ENCODE assay signal across 14 mouse cellular contexts in the genomic region with DNA sequence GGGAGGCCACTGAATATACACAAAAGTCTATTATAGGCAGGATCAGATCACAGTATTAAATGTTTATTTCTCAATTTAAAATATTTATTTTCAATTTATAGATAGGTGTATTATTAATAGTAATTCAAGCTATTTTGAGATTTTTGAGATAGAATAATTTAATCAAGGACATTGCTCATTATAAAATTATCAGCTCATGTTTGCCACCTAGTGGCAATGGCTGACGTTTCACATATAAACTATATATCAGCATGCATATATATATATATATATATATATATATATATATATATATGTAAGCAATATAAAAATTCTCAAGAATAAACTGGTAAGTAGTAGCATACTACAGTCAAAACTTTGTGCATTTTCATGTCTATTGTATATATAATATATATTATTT.
A peak's percentile ranks its signal among the peaks of the same experiment; 100 is the strongest.
DNase-seq lines count a peak whose midpoint lies in the region; ATAC-seq and TF ChIP-seq lines count a peak whose summit lies in the region.
"Had no signal": no experiment of that assay in that cellular context is flagged by ENCODE, and none has a peak within 500 bp of the region (broad histone marks: within the 10 kb centered on the region; RNA-seq: fewer than 3 reads in every experiment).

No protein-coding gene starts in this region.

- H3K4me3 ChIP-seq in intestine, postnatal 0 days (ENCODE audit: low read depth, low read length): no peak overlapping the region
- no peak overlapping the region for H3K4me3 ChIP-seq in intestine, embryonic 16.5 days (ENCODE audit: low read length)
- H3K4me3 ChIP-seq: heart, embryonic 13.5 days; liver, embryonic 12.5 days had no signal

- no peaks in the 10 kb centered on the region for H3K9me3 ChIP-seq in intestine, postnatal 0 days (ENCODE audit: control insufficient read depth)
- no peaks in the 10 kb centered on the region for H3K9me3 ChIP-seq in intestine, embryonic 16.5 days (ENCODE audit: control insufficient read depth, low read length)
- H3K9me3 ChIP-seq: liver, embryonic 12.5 days had no signal

- H3K27me3 ChIP-seq in intestine, postnatal 0 days (replicated peaks; ENCODE audit: control insufficient read depth, insufficient read depth, low read length): no peaks in the 10 kb centered on the region
- H3K27me3 ChIP-seq in intestine, embryonic 16.5 days (replicated peaks; ENCODE audit: control insufficient read depth, insufficient read depth, low read length): no peaks in the 10 kb centered on the region
- H3K27me3 ChIP-seq: heart, embryonic 13.5 days; liver, embryonic 12.5 days had no signal

- intact Hi-C loops in left cerebral cortex, postnatal 36 days (cut with DNase I): no loop called here

- no peaks in the 10 kb centered on the region for H3K4me1 ChIP-seq in intestine, postnatal 0 days (replicated peaks; ENCODE audit: control insufficient read depth, insufficient read depth, low read length)
- no peaks in the 10 kb centered on the region for H3K4me1 ChIP-seq in intestine, embryonic 16.5 days (ENCODE audit: control insufficient read depth, insufficient read depth, low read length)
- H3K4me1 ChIP-seq: heart, embryonic 13.5 days; liver, embryonic 12.5 days had no signal

- ATAC-seq in CD4-positive, CD25-positive, alpha-beta regulatory T cell, adult 4 months: no peak
- no peak for ATAC-seq in intestine, postnatal 0 days
- ATAC-seq in intestine, embryonic 16.5 days: no peak
- ATAC-seq: inflammation-experienced regulatory T-cells, adult 6 months; liver, embryonic 12.5 days had no signal

- H3K4me2 ChIP-seq in intestine, postnatal 0 days (replicated peaks; ENCODE audit: low read depth): no peak overlapping the region
- no peak overlapping the region for H3K4me2 ChIP-seq in intestine, embryonic 16.5 days (ENCODE audit: low read depth, low read length)
- H3K4me2 ChIP-seq: heart, embryonic 13.5 days; liver, embryonic 12.5 days had no signal

- H3K27ac ChIP-seq in intestine, postnatal 0 days (ENCODE audit: low read depth, low read length): no peak overlapping the region
- H3K27ac ChIP-seq in intestine, embryonic 16.5 days (ENCODE audit: low read length): no peak overlapping the region
- H3K27ac ChIP-seq: heart, embryonic 13.5 days; liver, embryonic 12.5 days had no signal

- no peak overlapping the region for H3K9ac ChIP-seq in intestine, postnatal 0 days (ENCODE audit: low read depth, low read length)
- no peak overlapping the region for H3K9ac ChIP-seq in intestine, embryonic 16.5 days (ENCODE audit: low read depth, low read length)
- H3K9ac ChIP-seq: heart, embryonic 13.5 days; liver, embryonic 12.5 days had no signal

- peak; percentile 1 for DNase-seq in CD4-positive, CD25-positive, alpha-beta regulatory T cell, adult 2 months (ENCODE audit: low read depth, low spot score)
- DNase-seq in lung, postnatal 36 days: peak; percentile 15
- no peak for DNase-seq in lung, postnatal 4 days
- DNase-seq in retina, postnatal 1 day: peak; percentile 4
- DNase-seq in left cerebral cortex, postnatal 36 days (ENCODE audit: low spot score in 2 of 2): no peak
- DNase-seq: adrenal gland, postnatal 14 days; cerebellum, adult 8-10 months; right cerebral cortex, adult 18-20 months had no signal

- WGBS in intestine, postnatal 0 days: 12% methylated on average over 1 of the region's 1 CpGs
- 18% methylated on average over 1 of the region's 1 CpGs for WGBS in intestine, embryonic 16.5 days

- H3K36me3 ChIP-seq in intestine, postnatal 0 days (ENCODE audit: control insufficient read depth, insufficient read depth): no peaks in the 10 kb centered on the region
- no peaks in the 10 kb centered on the region for H3K36me3 ChIP-seq in intestine, embryonic 16.5 days (ENCODE audit: control insufficient read depth, insufficient read depth, low read length)
- H3K36me3 ChIP-seq: heart, embryonic 13.5 days; liver, embryonic 12.5 days had no signal

- peak; percentile 31; the same call in 1 of the 2 replicates for TF ChIP-seq CTCF in intestine, postnatal 0 days (IDR thresholded peaks at IDR 0.05; ENCODE audit: low read depth)

Comparison
In these comparisons a context has a peak if more than half of its experiments do, and no peak if none do; other contexts are left out.
1. DNase-seq: peak in CD4-positive, CD25-positive, alpha-beta regulatory T cell, adult 2 months (single experiment), lung, postnatal 36 days (single experiment) and retina, postnatal 1 day (single experiment); none in lung, postnatal 4 days (0 of 2) and left cerebral cortex, postnatal 36 days (0 of 2).